Mouse (Mus musculus) ES-E14 (cell line): ENCODE measurements around the gene Eif4g3. TPM values are rescaled to one million over a fixed set of nuclear protein-coding genes. Genes with fewer than 3 reads are reported as not detected.

Experiments used
- DNase-seq: peaks from one replicate; pipeline ENCODE4 v3.0.0-alpha.2; 2013; ENCODE audit warnings: low read depth, low spot score
- H3K27ac ChIP-seq: 2 replicates; pipeline ENCODE4 v1.5.1; 2012; ENCODE audit warnings: low read depth, mild to moderate bottlenecking, low read length, moderate library complexity, mixed read lengths; ENCODE audit not compliant: poor library complexity, insufficient read depth, severe bottlenecking
- H3K36me3 ChIP-seq: 2 replicates; pipeline ENCODE4 v1.6.1; 2012; ENCODE audit warnings: mild to moderate bottlenecking, low read length, moderate library complexity, mixed read lengths; ENCODE audit not compliant: control insufficient read depth, poor library complexity, insufficient read depth, severe bottlenecking
- H3K4me1 ChIP-seq, 2 experiments: fragments of 150-350 bp in 1 of 2; sonication (generic) in 1 of 2; 2 replicates each; pipeline ENCODE4 v1.6.1; 2012; ENCODE audit warnings: low read length in 2 of 2, mild to moderate bottlenecking in 1 of 2, mixed read lengths in 1 of 2; ENCODE audit not compliant: control insufficient read depth in 2 of 2, insufficient read depth in 2 of 2, poor library complexity in 1 of 2
- H3K4me3 ChIP-seq, 2 experiments: fragments of 150-350 bp in 1 of 2; sonication (generic) in 1 of 2; 2 replicates each; pipeline ENCODE4 v1.5.1; 2012; ENCODE audit warnings: low read length in 2 of 2, low read depth in 1 of 2, mild to moderate bottlenecking in 1 of 2, mixed read lengths in 1 of 2; ENCODE audit not compliant: insufficient read depth in 1 of 2, poor library complexity in 1 of 2, severe bottlenecking in 1 of 2
- H3K9ac ChIP-seq: 2 replicates; pipeline ENCODE4 v1.6.1; 2012; ENCODE audit warnings: low read depth, mild to moderate bottlenecking, low read length, mixed read lengths; ENCODE audit not compliant: poor library complexity, insufficient read depth, severe bottlenecking
- H3K9me3 ChIP-seq: fragments of 150-350 bp; sonication (generic); 2 replicates; pipeline ENCODE4 v1.6.1; 2012; ENCODE audit warnings: low read depth, mild to moderate bottlenecking, low read length; ENCODE audit not compliant: control insufficient read depth, insufficient read depth
- CHD2 ChIP-seq: IDR thresholded peaks from 2 replicates; pipeline ENCODE4 v1.6.1; 2014; ENCODE audit warnings: mild to moderate bottlenecking, low read depth, low read length, inconsistent platforms
- HCFC1 ChIP-seq: IDR thresholded peaks from 2 replicates; pipeline ENCODE4 v1.6.1; 2012; ENCODE audit warnings: low read length, inconsistent platforms, borderline replicate concordance; ENCODE audit not compliant: insufficient read depth
- MAFK ChIP-seq: IDR thresholded peaks from 2 replicates; pipeline ENCODE4 v1.6.1; 2014; ENCODE audit warnings: mild to moderate bottlenecking, low read depth, low read length, inconsistent platforms; ENCODE audit not compliant: insufficient read depth
- ZC3H11A ChIP-seq: IDR thresholded peaks from 2 replicates; pipeline ENCODE4 v1.6.1; 2012; ENCODE audit warnings: low read depth, mild to moderate bottlenecking, inconsistent platforms, low read length, borderline replicate concordance
- ZNF384 ChIP-seq: IDR thresholded peaks from 2 replicates; pipeline ENCODE4 v1.6.1; 2012; ENCODE audit warnings: low read depth, low read length, inconsistent platforms
- in situ Hi-C, 2 experiments: fragments of 600-800 bp; cut with MboI; formaldehyde crosslinking; loops; one replicate each; pipeline ENCODE4 v1.15.1; 2025; ENCODE audit warnings: low sequenced_read_pairs in 2 of 2, inconsistent platforms in 1 of 2; ENCODE audit not compliant: unreplicated experiment in 2 of 2
- total RNA-seq: library from RNA; depleted of rRNA; stranded (reverse); fragments of 300-350 nt; gene quantifications from 2 replicates; pipeline ENCODE4 v1.2.3, GENCODE M21; 2012

The Eif4g3 gene
- total RNA-seq, 1 experiment: 18.7 TPM

DNA sequence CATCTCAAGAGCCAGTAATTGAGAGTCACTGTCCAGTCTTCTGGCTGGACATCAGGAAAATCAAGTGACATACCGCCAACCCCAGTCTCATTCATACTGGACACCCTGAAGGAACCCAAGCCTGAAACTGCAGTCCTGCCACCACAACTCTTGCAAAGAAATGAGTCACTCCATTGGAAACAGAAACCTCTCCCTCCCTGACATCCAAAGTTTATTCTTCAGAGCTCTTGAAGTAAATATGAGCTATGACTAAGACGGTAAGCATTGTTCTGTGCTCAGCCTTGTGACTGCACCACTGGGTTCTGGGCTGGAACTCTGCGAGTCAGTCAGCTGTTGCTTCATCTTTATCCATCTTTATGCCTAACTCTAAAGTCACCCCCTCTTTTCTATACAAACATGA, 221.0 kb downstream of the Eif4g3 start:
- Histone ChIP-seq H3K36me3 (no peaks in the 10 kb centered on the region), H3K9ac (no peak overlapping the region), H3K27ac (no peak overlapping the region), H3K4me3 (no peak overlapping the region), H3K9me3 (no peaks in the 10 kb centered on the region), H3K4me1 (peaks cover 0 to 8% of the 10 kb centered on the region in 2 experiments; a peak in 2 of 4 replicates)
- in situ Hi-C loops: no loop called here
- TF ChIP-seq CHD2: no peak
- no peak for TF ChIP-seq ZNF384
- no peak for TF ChIP-seq HCFC1
- TF ChIP-seq ZC3H11A: no peak
- no peak for TF ChIP-seq MAFK
- no peak for DNase-seq

DNA sequence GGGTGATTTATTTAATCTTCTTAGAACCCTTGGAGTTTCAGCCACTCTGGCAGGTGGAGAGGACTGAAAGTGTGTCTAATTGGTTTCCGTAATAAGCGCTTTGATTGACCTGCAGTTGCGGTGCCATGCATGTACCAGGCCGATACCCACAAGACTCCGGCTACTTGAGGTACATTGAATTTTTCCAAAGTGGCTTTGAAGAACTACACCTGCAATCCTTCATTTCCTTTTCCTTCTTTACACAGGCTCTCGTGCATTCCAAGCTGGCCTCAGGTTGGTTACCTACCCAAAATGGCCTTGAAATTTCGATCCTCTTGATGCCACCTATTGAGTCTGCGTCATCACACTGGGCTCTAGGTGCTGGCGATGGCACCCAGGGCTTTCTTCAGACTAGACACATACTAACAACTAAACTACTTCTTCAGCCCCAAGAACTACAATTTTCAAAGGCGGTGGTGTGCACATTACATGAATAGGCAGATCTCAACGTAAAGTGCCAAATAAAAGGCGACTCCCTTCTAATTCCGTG, 222.9 kb downstream of the Eif4g3 start:
- DNase-seq: no peak
- H3K9ac ChIP-seq: peak overlapping the region; percentile 100

DNA sequence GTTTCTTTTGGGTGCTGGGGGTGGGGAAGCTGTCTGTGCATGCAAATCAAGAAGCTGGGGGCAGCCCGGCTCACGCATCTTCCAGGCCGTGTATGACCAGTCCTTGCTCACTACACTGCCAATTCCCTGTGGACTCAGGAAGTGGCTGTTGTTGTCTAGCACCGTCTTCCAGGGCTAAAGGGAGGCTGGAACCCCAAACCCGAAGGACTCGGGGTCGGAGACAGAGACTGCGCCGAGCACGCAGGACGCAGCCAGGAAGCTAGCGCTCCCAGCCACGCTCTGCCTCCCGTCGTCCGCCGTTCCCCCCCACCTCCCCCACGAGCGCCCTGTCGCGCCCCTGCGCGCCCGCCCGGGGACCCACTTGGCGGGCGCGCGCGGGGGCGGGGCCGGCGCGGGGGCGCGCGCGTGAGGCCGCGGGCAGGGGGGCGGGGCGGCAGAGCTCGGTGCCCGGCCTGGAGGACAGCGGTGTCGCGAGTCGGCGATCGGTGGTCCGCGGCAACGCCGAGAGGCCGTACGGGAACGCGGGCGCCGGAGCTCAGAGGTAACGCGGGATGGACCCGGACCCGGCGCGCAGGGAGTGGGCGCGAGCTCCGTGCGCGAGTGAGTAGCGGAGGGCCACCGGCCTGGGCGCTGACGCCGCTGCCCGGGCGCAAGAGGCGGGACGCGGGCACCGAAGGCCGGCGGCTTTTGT, 223.5 kb downstream of the Eif4g3 start, which contains the start of gene Hp1bp3:
Gene Hp1bp3 (plus strand): TSS at position 97 of the 691 bp plus-strand sequence.
- peak; percentile 42 for DNase-seq
- in situ Hi-C loops: no loop called here
- no peak for TF ChIP-seq CHD2
- TF ChIP-seq HCFC1: no peak
- peaks cover 2 to 20% of the 10 kb centered on the region in 2 experiments for H3K4me1 ChIP-seq
- no peaks in the 10 kb centered on the region for H3K9me3 ChIP-seq
- no peaks in the 10 kb centered on the region for H3K36me3 ChIP-seq
- peak within 1 kb of the TSS; percentile 78 to 100 for H3K4me3 ChIP-seq
- peak within 1 kb of the TSS; percentile 96 for H3K27ac ChIP-seq
- H3K9ac ChIP-seq: peak within 1 kb of the TSS; percentile 100

More for the DNA sequence above, 222.9 kb downstream of the Eif4g3 start:
- no peak for TF ChIP-seq CHD2
- TF ChIP-seq MAFK: no peak
- TF ChIP-seq ZNF384: no peak
- TF ChIP-seq ZC3H11A: no peak
- no peak for TF ChIP-seq HCFC1
- Histone ChIP-seq H3K4me1 (peaks cover 2 to 19% of the 10 kb centered on the region in 2 experiments), H3K4me3 (peak overlapping the region; percentile 73 to 100), H3K9me3 (no peaks in the 10 kb centered on the region), H3K27ac (no peak overlapping the region), H3K36me3 (no peaks in the 10 kb centered on the region)
- in situ Hi-C loops: no loop called here

DNA sequence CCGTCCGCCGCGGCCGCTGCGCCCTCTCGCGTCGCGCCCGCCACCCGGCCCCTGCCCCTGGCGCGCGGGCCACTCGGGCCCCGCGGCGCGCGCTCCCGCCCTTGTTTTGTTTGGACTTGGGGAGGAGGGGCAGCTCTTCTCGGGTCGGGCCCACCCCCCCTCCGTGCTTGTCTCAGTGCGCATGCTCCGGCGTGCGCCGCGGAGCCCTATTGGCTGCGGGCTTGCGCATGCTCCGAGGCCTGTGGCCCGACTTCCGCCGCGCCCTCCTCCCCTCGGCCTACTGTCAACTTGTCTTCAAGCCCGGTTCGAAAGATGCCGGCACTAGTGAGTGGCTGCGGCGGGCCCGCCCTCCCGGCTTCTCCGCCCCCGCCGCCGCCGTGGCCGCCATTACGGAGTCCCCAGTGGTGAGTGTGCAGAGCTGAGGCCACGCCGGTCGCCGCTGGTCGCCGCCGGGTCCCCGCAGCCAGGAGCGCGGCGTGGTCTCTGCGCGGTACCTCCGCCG, 224.1 kb downstream of the Eif4g3 start:
- Histone ChIP-seq H3K36me3 (no peaks in the 10 kb centered on the region), H3K9me3 (no peaks in the 10 kb centered on the region), H3K27ac (peak overlapping the region; percentile 96), H3K4me3 (peak overlapping the region; percentile 78 to 100), H3K9ac (peak overlapping the region; percentile 100), H3K4me1 (peaks cover 4 to 20% of the 10 kb centered on the region in 2 experiments)
- DNase-seq: peak; percentile 92
- in situ Hi-C loops: no loop called here
- TF ChIP-seq ZNF384 (no peak), HCFC1 (peak; percentile 55; the same call in 1 of the 2 replicates)
